8 mouse cellular contexts compared by ENCODE assay signal in the genomic region with DNA sequence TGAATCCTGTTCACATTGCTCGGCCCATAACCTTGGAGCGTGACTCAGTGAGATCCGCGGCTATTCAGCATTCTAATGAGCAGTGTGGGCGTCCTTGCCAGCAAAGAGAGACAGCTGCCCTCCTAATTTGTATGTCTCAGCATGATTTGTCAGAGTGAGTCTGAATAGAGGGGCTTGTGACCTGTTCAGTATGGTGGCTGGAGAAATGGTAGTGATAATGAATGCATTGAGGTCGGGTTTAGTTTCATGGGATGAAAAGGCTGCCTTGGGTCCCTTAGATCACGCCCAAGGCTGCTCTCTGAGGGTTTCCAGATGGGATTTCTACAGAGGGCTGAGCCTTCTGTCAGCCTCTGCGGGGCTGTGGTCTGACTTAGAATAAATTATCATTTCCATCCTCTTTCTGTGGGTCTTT.
DNase-seq lines count a peak whose midpoint lies in the region; ATAC-seq and TF ChIP-seq lines count a peak whose summit lies in the region.
"Had no signal": no experiment of that assay in that cellular context is flagged by ENCODE, and none has a peak within 500 bp of the region (broad histone marks: within the 10 kb centered on the region; RNA-seq: fewer than 3 reads in every experiment).

No protein-coding gene starts in this region.

- WGBS in forebrain, embryonic 10.5 days: 4% methylated on average over 8 of the region's 8 CpGs
- 3% methylated on average over 8 of the region's 8 CpGs for WGBS in midbrain, embryonic 13.5 days

- H3ac ChIP-seq in C2C12 (ENCODE audit: control insufficient read depth, insufficient read length, low read depth): no peak overlapping the region

- peaks cover 87% of the 10 kb centered on the region for H3K4me1 ChIP-seq in E14TG2a.4 (replicated peaks; ENCODE audit: low read depth, low read length)
- peaks cover 98% of the 10 kb centered on the region for H3K4me1 ChIP-seq in forebrain, embryonic 10.5 days
- H3K4me1 ChIP-seq in midbrain, embryonic 13.5 days (replicated peaks): peaks cover 89% of the 10 kb centered on the region
- H3K4me1 ChIP-seq: liver, embryonic 15.5 days had no signal

- peak overlapping the region; percentile 49 for H3K4me2 ChIP-seq in midbrain, embryonic 13.5 days (replicated peaks)
- H3K4me2 ChIP-seq: liver, embryonic 15.5 days had no signal

- H3K4me3 ChIP-seq in C2C12 (ENCODE audit: insufficient read depth, poor library complexity, severe bottlenecking): no peak overlapping the region
- H3K4me3 ChIP-seq in E14TG2a.4 (replicated peaks; ENCODE audit: low read length): peak overlapping the region; percentile 81
- H3K4me3 ChIP-seq in forebrain, embryonic 10.5 days: peak overlapping the region; percentile 38
- H3K4me3 ChIP-seq in midbrain, embryonic 13.5 days (replicated peaks): peak overlapping the region; percentile 19; the same call in 1 of the 2 replicates
- H3K4me3 ChIP-seq: liver, embryonic 15.5 days had no signal

- H3K27ac ChIP-seq in forebrain, embryonic 10.5 days: peak overlapping the region; percentile 89
- H3K27ac ChIP-seq in midbrain, embryonic 13.5 days: peak overlapping the region; percentile 93
- H3K27ac ChIP-seq: liver, embryonic 15.5 days had no signal

- ATAC-seq in midbrain, embryonic 13.5 days: peak; percentile 85

- peak; percentile 72 for DNase-seq in forebrain, embryonic 10.5 days (ENCODE audit: extremely low spot score, low spot score)
- no peak for DNase-seq in T-cell, adult 2 months (ENCODE audit: low spot score)
- DNase-seq in thymus, postnatal 14 days: no peak
- DNase-seq in urinary bladder, postnatal 25 days (ENCODE audit: low spot score): no peak

- H3K27me3 ChIP-seq in C2C12 (ENCODE audit: control insufficient read depth, insufficient read depth, insufficient read length): no peaks in the 10 kb centered on the region
- H3K27me3 ChIP-seq in E14TG2a.4 (ENCODE audit: insufficient read depth, low read length): no peaks in the 10 kb centered on the region
- H3K27me3 ChIP-seq in forebrain, embryonic 10.5 days (ENCODE audit: poor library complexity, severe bottlenecking): no peaks in the 10 kb centered on the region
- H3K27me3 ChIP-seq in midbrain, embryonic 13.5 days: no peaks in the 10 kb centered on the region
- H3K27me3 ChIP-seq: liver, embryonic 15.5 days had no signal

- H3K36me3 ChIP-seq in C2C12 (ENCODE audit: control insufficient read depth, insufficient read depth) (peaks cover 88% of the 10 kb centered on the region), E14TG2a.4 (ENCODE audit: insufficient read depth, low read length) (peaks cover 55% of the 10 kb centered on the region)
- H3K36me3 ChIP-seq in forebrain, embryonic 10.5 days (replicated peaks): peaks cover 10% of the 10 kb centered on the region
- H3K36me3 ChIP-seq in midbrain, embryonic 13.5 days: no peaks in the 10 kb centered on the region
- H3K36me3 ChIP-seq: liver, embryonic 15.5 days had no signal

- peaks cover 51% of the 10 kb centered on the region for H3K79me2 ChIP-seq in C2C12 (ENCODE audit: control insufficient read depth, insufficient read depth)

- peaks cover 15% of the 10 kb centered on the region for H3K79me3 ChIP-seq in C2C12 (ENCODE audit: low read depth)

- H3K9me3 ChIP-seq in E14TG2a.4 (ENCODE audit: low read length): no peaks in the 10 kb centered on the region
- no peaks in the 10 kb centered on the region for H3K9me3 ChIP-seq in forebrain, embryonic 10.5 days
- H3K9me3 ChIP-seq in midbrain, embryonic 13.5 days: no peaks in the 10 kb centered on the region
- H3K9me3 ChIP-seq: liver, embryonic 15.5 days had no signal

- H3K9ac ChIP-seq in midbrain, embryonic 13.5 days (replicated peaks): peak overlapping the region; percentile 30; the same call in 1 of the 2 replicates
- H3K9ac ChIP-seq: liver, embryonic 15.5 days had no signal

- TF ChIP-seq CTCF in C2C12 (IDR thresholded peaks at IDR 0.05; ENCODE audit: control insufficient read depth, insufficient read depth, insufficient read length): no peak
- no peak for TF ChIP-seq CTCF in E14TG2a.4 (conservative IDR thresholded peaks at IDR 0.05; ENCODE audit: low read length)

TF ChIP-seq in C2C12, 6 proteins besides CTCF, POLR2A, EP300 and RAD21:
- TF ChIP-seq MYOD1 (IDR thresholded peaks at IDR 0.05; ENCODE audit: control insufficient read depth, insufficient read length, low read depth) (peak; percentile 89), MAX (IDR thresholded peaks at IDR 0.05) (no peak), USF1 (IDR thresholded peaks at IDR 0.05; ENCODE audit: low read depth) (peak; percentile 61), FOSL1 (IDR thresholded peaks at IDR 0.05; ENCODE audit: insufficient read depth, low read length, poor library complexity, severe bottlenecking) (no peak), CEBPB (IDR thresholded peaks at IDR 0.05; ENCODE audit: low read depth) (no peak), MYOG (IDR thresholded peaks at IDR 0.05; ENCODE audit: control insufficient read depth, extremely low read depth, insufficient read length) (no peak)
